Mouse (Mus musculus) A20 (cell line): ENCODE data around the gene Olfr935.

Experiments
- DNase-seq: peaks from one replicate; pipeline ENCODE4 v3.0.0-alpha.2; 2011; ENCODE audit warnings: low read depth, low spot score

Gene Olfr935

GRCm38 (mm10) chr9:38999583-38999982 lies at the start of gene Olfr935:
Gene Olfr935 (minus strand): TSS chr9:38999683.
- no peak for DNase-seq

- DNase-seq, result no peak
Measured at GRCm38 (mm10) chr9:39023277-39023676, 23.8 kb upstream of the Olfr935 start, which contains the start of gene Olfr146. Gene Olfr146 (minus strand): TSS chr9:39023377.

GRCm38 (mm10) chr9:38988215-38988614 lies 11.3 kb downstream of the Olfr935 start, which contains the start of gene Olfr934:
Gene Olfr934 (minus strand): TSS chr9:38988315.
- DNase-seq, result no peak

- DNase-seq, result no peak
Measured at GRCm38 (mm10) chr9:38972013-38972412, 27.5 kb downstream of the Olfr935 start, which contains the start of gene Olfr933. Gene Olfr933 (plus strand): TSS chr9:38972313.

GRCm38 (mm10) chr9:38954124-38954416 lies 45.4 kb downstream of the Olfr935 start:
- peak; percentile 14 for DNase-seq

- DNase-seq, result no peak
Measured at GRCm38 (mm10) chr9:38953401-38954123, 45.9 kb downstream of the Olfr935 start.
